Mouse (Mus musculus): ENCODE data around the gene Ces2b. TPM values are rescaled to one million over a fixed set of nuclear protein-coding genes. Genes with fewer than 3 reads are reported as not detected.
"Not testable (repeated sequence)": the region's sequence is repeated elsewhere in the genome, so short reads cannot be mapped to it uniquely, and the experiment has no call there.

Gene Ces2b
- total RNA-seq (2021), result 1 to 10 TPM; 5.1 to 9.9 TPM
- long read RNA-seq, experiment 1, transcript Ces2b-201 (12 exons, 3,408 nt), result major isoform, 8 of 11 reads
- long read RNA-seq, experiment 1, partial matches to known transcripts, result 3 of 11 reads
- long read RNA-seq, experiment 1, other reads (novel, unspliced or antisense), result 0 of 11 reads
- long read RNA-seq, experiment 2, partial matches to known transcripts, result 3 of 5 reads
- long read RNA-seq, experiment 2, other reads (novel, unspliced or antisense), result 0 of 5 reads

DNA sequence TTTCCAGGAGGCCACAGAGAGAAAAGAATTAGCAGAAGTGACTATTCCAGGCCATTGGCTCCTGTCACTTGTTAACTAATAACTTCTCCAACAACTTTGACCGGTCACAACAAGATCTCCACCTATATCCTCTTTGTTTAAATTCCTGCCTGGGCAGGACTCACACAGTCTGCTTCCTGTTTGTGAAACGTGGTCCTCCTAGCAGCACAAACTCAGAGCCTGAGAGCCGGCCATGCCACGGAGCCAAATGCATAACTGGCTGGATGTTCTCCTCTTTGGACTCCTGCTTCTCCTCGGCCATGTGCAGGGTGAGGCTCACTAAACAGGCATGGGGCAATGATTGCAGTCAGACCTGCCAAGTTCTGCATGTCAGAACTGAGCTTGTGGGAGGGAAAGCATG, at the start of gene Ces2b:
Gene Ces2b, plus strand, starts transcription at position 133 of the 400 bp plus-strand sequence.
- DNase-seq, result no peak

DNA sequence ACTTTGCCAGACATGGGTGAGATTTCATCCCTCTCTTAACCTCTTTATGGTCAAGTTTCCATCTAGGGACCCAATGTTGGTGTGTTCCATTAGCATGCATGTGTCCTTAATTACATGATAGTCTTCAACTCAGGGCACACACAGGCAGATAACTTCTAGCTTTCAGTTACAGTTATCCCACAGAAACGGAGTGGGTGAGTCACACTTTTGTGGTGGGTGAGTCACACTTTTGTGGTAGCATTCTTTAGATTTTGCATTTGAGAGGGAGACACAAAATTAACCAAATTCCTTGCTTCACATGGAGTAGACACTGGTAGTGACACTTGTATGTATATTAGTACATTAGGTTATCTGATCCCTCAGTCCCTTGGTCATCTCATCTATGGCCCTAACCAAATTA, 44.3 kb upstream of the Ces2b start:
- no peak for DNase-seq

DNA sequence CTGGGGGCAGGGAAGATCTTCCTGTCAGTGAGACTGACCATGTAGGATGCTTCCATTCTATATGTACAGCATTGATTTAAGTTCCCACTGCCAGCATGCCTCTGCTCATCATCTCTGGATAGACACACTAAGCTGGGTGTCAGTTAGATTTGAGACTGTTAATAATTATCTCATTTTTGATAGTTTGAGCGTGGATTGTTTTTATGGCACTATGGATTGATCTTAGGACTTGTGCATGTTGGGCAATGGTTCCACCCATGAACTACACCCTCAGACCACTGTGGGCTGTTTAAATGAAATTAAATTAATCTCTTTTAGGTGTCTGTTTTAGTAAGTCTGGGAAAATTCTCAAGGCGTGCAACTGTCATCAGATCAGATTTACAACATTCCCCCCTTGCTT, 42.4 kb upstream of the Ces2b start:
- DNase-seq, result no peak

DNA sequence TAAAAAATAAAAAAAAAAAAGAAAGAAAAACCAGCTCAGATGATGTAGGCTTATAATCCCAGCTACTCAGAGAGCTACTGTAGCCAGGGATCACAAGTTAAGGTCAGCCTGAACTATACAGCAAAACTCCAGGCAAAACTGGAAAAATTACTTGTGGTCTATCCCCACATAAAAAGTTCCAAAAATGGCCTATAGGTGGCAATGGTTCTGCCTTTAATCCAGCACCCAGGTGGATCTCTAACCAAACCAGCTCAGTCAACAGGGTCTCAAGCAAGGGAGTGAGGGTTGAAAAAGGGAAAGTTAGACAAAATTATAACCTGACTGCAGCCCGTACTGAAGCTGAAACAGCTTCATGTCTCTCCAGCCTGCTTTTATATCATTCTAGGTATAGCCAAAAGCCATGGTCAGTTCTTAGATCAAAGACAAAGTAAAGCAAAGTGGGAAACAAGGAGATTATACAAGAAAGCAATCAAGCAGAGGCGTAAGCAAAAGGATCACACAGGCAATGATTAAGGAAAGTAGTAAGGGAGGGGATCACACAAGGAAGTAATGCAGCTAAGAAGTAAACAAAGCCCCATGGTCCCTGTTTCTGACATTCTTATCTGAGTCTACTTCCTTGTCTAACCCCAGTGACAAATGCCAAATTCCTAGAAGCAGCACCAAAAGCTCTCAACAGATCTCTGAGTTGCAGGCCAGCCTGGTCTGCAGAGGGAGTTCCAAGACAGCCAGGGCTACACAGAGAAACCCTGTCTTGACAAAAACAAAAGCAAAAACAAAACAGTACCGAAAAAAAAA, 41.3 kb upstream of the Ces2b start:
- DNase-seq, result peak; percentile 22

DNA sequence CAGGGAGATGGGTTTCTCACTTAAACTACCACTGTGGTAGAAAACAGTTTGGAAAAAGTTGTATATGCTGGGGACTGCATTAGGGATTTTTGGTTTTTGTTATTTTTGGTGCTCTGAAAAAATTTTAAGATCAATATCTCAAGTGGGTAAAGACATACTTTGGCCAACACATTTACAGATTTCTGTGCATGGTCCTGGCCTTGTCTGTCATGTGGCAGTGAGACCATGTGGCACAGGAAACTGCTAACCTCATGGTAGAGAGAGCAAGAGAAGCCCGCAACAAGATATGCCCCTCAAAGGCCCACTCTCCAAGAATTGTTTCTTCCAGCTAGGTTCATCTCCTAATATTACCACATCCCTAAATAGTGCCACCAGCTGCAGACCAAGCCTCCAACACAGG, 32.0 kb upstream of the Ces2b start:
- no peak for DNase-seq

DNA sequence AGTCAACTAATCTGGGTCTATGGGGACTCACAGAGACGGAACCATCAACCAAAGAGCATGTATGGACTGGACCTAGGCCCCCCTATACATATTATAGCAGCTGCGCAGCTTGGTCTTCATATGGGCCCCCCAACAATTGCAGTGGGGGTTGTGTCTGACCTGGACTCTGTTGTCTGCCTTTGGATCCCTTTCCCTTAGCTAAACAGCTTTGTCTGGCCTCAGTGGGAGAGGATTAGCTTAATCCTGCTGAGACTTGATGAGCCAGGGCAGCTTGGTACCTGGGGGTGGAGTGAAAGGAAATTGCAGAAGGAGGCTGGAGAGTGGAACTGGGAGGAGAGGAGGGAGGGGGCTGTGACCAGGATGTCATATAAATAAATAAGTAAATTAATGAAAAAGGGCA, 25.2 kb upstream of the Ces2b start:
- DNase-seq, result no peak

DNA sequence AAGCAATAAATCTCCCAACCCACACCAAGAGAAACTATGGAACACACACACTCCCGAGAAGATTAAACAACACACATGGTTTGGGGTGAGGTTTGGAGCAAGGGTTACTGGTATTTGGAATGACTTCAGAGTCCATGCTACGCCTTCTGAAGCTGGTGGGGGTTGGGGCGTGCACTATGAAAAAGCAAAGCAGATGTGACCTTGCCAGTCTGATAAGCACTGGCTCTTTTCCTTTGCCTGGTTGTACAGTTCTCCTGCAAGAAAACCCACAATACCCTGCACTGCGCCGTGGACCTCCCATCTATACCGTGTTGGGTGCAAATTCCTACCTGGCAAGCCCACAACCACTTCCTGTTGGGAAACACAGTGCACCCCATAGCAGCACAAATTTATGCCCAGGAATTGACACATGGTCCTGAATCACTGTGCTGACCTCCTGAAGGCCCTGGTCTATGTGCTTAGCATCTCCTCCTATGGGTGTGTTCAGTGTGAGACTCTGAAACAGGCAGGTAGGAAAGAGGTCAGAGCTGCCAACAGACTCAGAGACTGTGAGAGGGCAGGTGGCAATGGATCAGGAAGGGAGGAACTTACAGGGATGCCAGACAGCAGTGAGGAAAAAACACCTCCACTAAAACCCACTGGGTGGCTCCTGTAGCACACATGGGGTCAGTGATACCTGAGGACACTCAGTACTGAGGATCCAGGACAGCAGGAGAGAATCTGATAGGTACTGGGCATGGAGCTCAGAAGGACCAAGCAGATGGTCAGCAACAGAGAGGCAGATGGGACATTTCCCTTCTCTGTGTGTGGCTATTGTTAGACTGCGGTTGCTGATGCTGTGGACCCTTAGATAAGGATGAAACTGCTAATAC, 22.6 kb upstream of the Ces2b start:
- DNase-seq, result peak; percentile 36

DNA sequence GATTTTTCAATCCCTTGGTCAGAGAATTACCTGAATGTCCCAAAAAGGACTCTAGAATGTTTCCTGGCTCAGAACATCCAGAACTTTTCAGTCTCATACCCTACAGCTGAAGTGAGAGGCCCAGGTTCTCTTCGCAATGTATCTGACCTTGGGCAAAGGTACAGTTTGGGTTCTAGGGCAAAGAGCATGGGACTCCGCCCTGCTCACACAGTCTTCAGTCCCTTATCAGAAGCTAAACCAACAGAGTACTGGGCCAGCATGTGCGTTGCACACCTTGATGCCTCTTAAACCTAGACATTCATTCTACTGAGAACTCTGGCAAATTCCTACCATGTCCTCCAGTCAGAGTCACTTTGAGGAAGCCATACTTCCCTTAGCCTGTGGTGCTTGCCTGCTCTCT, 21.9 kb upstream of the Ces2b start:
- DNase-seq, result no peak

DNA sequence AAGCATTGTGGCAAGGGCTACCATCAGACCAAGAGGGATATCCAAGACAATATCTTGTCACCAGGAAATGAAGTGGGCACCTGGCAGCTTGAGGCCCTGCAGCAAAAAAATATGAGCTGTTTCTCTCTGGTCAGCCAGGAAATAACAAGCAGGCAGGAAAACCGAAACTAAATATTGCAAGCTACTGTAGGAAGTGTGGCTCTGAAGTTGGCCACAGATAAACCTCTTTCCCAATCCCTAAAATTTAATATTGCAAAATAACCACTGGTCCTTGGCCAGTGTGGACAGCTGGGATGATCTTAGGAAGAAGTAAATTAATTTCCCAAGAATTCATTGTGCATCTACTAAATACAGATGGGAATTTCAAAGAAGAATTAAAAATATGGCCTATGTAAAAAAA, 4.5 kb upstream of the Ces2b start:
- DNase-seq, result no peak

DNA sequence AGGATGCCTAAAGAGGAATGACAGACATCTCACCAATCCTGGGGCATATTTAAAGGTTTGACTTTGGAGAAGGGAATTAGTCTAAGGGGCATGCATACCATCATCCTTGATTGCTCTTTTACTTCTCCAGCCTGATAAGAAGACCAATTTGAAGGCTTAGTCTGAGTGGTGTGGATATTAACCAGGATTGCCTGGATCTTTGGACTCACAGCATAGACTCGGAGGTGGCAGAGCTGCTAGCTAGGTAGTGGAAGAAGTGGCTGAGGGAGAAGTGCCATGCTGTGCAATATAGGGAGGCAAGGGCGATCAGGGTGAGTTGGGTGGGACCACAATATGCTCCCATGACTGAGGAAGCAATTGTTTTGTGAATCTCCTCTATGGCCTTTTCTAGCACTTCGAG, 3.2 kb upstream of the Ces2b start:
- DNase-seq, result no peak

DNA sequence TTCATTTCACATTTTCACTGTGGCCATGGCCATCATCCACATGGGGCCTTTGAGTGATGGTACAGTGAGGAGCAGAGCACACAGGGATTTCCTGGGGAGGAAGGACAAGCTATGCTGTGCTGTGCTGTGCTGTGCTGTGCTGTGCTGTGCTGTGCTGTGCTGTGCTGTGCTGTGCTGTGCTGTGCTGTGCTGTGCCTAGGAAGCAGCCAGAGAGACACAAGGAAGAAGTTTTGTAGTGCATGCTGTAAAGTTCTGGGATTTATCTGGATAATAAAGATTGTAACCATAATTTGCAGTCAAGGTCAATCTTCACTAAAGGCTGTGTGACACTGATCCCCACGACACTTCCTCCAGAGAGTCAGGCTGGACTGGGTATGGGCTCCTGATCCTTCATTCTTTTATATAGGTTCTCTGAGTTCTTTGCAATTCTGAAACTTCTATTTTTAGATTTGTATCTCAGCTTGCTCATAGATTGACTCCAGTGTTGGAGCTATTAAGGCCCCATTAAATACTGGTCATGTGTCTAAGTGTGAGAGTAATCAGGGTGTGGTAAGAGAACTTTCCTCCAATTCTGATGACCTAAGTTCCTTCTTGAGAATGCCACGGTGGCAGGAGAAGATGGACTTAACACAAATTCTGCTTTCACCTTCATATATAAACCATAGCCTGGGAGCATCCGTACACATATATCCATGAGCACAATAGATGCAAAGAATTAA, 10.1 kb downstream of the Ces2b start:
- DNase-seq, result no peak

DNA sequence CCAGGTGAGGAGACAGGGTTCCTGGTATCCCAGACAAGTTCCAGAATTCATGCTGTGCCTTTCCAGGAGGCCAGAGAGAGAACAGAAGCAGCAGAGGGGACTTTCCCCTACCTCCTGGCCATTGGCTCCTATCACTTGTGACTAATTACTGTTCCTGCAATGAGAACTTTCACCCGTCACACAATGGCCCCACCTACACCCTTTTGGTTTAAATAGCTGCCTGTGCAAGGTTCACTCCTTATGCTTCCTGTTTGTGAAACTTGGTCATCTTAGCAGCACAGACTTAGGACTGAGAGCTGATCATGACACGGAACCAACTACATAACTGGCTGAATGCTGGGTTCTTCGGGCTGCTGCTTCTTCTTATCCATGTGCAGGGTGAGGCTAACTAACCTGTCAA, 15.5 kb downstream of the Ces2b start, which contains the start of gene Ces2c:
Gene Ces2c, plus strand, starts transcription at position 238 of the 400 bp plus-strand sequence.
- DNase-seq, result no peak

DNA sequence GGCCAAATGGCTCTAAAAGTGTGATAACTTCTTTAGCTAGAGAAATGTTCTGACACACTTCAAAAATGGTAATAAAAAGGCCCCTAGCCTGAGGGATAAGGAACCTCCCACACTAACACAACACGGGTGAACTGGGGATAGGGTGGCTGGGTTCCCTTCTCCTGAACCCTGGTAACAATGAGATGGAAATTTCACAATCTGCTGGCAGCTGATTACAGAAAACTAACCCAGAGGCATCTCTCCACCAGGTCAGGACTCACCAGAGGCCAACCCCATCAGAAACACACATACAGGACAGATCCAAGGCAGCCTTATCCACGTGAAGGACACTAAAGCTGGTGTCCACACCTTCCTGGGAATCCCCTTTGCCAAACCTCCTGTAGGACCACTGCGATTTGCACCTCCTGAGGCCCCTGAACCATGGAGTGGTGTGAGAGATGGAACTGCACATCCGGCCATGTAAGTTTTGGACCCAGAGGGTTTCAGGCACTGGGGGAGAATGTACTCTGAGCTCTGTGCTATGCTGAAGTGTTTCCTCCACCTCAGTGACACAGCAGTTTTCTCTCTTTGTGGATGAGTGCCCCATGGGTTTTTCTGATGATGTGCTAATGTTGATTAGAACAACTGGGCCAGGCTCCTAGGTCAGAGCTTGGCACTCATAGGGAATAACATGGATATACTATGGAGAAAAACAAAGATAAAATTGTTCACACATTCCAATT, 16.5 kb downstream of the Ces2b start:
- DNase-seq, result no peak

DNA sequence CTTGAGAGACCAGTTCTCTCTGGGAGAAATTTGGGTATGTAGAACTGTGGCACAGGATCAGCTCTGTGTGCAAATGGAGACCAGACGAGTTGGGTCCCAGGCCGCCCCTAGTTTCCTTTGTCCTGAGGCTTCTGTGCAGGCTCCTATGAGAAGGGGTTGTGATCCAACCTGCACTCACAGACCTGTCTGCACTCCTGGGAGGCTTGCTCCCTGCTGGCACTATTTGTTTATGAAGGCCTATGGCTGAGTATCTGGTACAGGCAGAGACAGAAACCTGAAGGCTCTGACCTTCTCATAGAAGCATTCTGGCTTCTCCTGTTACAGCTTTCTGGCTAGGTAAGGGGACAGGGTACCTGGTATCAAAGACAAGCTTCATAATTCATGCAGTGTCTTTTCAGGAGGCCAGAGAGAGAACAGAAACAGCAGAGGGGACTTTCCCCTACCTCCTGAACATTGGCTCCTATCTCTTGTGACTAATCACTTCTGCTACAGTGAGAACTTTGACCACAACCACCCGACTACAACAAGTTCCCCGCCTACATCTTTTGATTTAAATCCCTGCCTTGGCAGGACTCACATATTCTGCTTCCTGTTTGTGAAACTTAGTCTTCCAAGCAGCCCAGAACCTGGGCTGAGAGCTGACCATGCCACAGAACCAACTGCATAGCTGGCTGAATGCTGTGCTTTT, 35.6 kb downstream of the Ces2b start:
- not testable (repeated sequence) for DNase-seq

DNA sequence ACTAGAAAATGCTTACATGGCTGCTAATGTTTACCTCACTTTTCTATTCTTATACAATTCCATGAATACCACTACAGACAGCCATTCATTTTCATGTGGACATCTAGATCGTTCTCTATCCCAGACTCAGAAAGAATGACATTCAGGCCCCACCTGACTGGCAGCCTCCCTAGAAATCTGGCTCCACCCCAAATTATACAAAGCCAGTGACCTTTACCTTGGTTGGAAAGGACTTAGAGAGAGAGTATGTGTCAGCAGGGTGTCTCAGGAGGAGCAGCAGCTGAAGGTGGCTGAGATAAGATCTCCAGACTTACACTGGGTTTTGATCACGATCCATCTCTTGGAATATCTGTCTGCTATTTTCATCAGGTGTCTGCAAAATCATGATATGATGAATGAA, 37.5 kb downstream of the Ces2b start:
- DNase-seq, result not testable (repeated sequence)

DNA sequence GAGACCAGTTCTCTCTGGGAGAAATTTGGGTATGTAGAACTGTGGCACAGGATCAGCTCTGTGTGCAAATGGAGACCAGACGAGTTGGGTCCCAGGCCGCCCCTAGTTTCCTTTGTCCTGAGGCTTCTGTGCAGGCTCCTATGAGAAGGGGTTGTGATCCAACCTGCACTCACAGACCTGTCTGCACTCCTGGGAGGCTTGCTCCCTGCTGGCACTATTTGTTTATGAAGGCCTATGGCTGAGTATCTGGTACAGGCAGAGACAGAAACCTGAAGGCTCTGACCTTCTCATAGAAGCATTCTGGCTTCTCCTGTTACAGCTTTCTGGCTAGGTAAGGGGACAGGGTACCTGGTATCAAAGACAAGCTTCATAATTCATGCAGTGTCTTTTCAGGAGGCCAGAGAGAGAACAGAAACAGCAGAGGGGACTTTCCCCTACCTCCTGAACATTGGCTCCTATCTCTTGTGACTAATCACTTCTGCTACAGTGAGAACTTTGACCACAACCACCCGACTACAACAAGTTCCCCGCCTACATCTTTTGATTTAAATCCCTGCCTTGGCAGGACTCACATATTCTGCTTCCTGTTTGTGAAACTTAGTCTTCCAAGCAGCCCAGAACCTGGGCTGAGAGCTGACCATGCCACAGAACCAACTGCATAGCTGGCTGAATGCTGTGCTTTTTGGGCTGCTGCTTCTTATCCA, 55.0 kb downstream of the Ces2b start:
- DNase-seq, result not testable (repeated sequence)

All from adrenal gland, postnatal 10 days (tissue).